Mouse (Mus musculus) limb, embryonic 13.5 days (tissue): ENCODE data around the gene Bend3. TPM values are rescaled to one million over a fixed set of nuclear protein-coding genes. Genes with fewer than 3 reads are reported as not detected.

Experiments used
- ATAC-seq: fragments of 200-750 bp; cut with Nextera tagmentation; 2 replicates; pipeline ENCODE4 v1.8.0; 2017; ENCODE audit warnings: low read depth, moderate number of reproducible peaks, moderate TSS enrichment; ENCODE audit not compliant: low FRiP score
- H3K27ac ChIP-seq: fragments of 300-500 bp; sonication (generic); 2 replicates; pipeline ENCODE4 v1.5.1; 2015; ENCODE audit warnings: inconsistent platforms, mild to moderate bottlenecking, moderate library complexity
- H3K27me3 ChIP-seq: fragments of 300-500 bp; sonication (generic); 2 replicates; pipeline ENCODE4 v1.6.1; 2015; ENCODE audit warnings: mild to moderate bottlenecking, inconsistent platforms
- H3K36me3 ChIP-seq: fragments of 300-500 bp; sonication (generic); 2 replicates; pipeline ENCODE4 v1.6.1; 2015; ENCODE audit warnings: inconsistent platforms, mild to moderate bottlenecking, moderate library complexity
- H3K4me1 ChIP-seq: fragments of 300-500 bp; sonication (generic); 2 replicates; pipeline ENCODE4 v1.6.1; 2015; ENCODE audit warnings: inconsistent platforms
- H3K4me2 ChIP-seq: fragments of 300-500 bp; sonication (generic); replicated peaks from 2 replicates; pipeline ENCODE4 v1.6.1; 2015; ENCODE audit warnings: inconsistent platforms, mild to moderate bottlenecking, moderate library complexity
- H3K4me3 ChIP-seq: fragments of 300-500 bp; sonication (generic); 2 replicates; pipeline ENCODE4 v1.5.1; 2015; ENCODE audit warnings: moderate library complexity, mild to moderate bottlenecking, inconsistent platforms
- H3K9ac ChIP-seq: fragments of 300-500 bp; sonication (generic); 2 replicates; pipeline ENCODE4 v1.6.1; 2015; ENCODE audit warnings: mild to moderate bottlenecking, inconsistent platforms
- H3K9me3 ChIP-seq: fragments of 300-500 bp; sonication (generic); 2 replicates; pipeline ENCODE4 v1.6.1; 2016; ENCODE audit warnings: inconsistent platforms
- WGBS: fragments of 180-500 bp; shearing (Covaris S2); methylation state at CpG from one replicate; pipeline ENCODE4 v1.1.7; 2015; 5-methylcytosine and 5-hydroxymethylcytosine counted together
- polyA plus RNA-seq: library from polyadenylated mRNA; unstranded; fragments of >200 nt; fragmentation: Nextera tagmentation; extraction: Ambion mirVana; gene quantifications from 2 replicates; pipeline ENCODE4 v1.2.1, GENCODE M21; 2015

Gene Bend3
- 4.8 and 5.1 TPM in 2 replicates for polyA plus RNA-seq

DNA sequence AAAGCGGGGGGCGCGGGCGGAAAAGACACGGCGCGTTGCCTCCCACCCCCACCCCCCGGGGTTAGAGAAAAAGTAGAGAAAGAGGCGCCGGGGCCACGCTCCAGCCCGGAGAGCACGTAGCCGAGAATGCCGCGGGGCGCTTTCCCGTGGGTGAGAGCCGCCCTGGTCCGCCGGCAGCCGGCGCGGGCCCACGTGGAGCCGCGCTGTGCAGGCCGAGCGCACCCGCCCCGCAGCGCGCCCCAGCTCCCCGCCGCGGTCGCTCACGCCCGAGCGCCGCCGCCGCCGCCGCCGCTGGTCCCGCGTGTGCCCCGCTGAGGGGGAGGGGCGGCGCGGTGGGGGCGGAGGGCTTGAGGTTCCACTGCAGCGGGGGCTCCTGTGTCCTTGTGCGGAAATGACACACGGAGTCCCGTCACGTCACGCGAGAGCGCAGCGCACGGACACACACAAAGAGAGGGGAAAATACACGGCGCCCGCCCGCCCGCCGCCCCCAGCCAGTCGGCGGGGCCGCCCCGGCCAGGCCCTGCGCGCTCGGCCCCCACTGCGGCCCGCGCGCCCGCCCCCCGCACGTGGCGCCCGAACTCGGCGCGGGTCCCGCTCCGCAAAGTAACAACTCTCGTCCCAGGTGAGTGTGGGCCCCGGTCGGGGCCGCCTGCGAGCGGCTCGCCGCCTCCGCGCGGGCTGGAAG is at the start of gene Bend3:
Gene Bend3, plus strand, starts transcription at position 81 of the 685 bp plus-strand sequence.
- peak; percentile 73 for ATAC-seq
- peak within 1 kb of the TSS; percentile 63 for H3K4me3 ChIP-seq
- peak within 1 kb of the TSS; percentile 78 for H3K4me2 ChIP-seq
- no peaks in the 10 kb centered on the region for H3K27me3 ChIP-seq
- peak within 1 kb of the TSS; percentile 99 for H3K27ac ChIP-seq
- H3K9me3 ChIP-seq: no peaks in the 10 kb centered on the region
- H3K9ac ChIP-seq: peak within 1 kb of the TSS; percentile 95
- H3K36me3 ChIP-seq: no peaks in the 10 kb centered on the region
- peaks cover 47% of the 10 kb centered on the region for H3K4me1 ChIP-seq
- under 1% methylated on average over 68 of the region's 101 CpGs for WGBS

DNA sequence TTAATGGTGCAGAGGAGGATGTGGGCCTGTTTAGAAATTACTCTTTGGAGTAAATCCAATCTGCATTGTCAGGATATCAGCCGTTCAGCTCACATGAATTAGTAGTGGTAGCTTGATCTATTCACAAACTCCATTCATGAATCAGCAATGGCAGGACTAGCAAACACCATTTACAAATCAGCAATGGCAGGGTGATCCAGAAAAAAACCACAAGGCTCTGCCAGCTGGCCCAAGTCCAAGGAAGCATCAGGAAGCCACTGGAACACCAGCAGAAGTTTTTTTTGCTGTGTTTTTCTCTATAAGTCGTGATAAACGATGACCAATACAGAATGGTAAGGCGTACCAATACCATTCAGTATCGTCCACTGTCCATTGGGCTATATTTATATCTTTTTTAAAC is 48.0 kb upstream of the Bend3 start:
- H3K36me3 ChIP-seq: peaks cover 12% of the 10 kb centered on the region; the same call in 1 of the 2 replicates
- WGBS: 95% methylated on average over 5 of the region's 5 CpGs
- H3K9ac ChIP-seq: no peak overlapping the region
- H3K9me3 ChIP-seq: 0 out of 2 replicates have a peak, but pooled peaks cover 2% of the 10 kb centered on the region
- no peak overlapping the region for H3K4me2 ChIP-seq
- no peaks in the 10 kb centered on the region for H3K27me3 ChIP-seq
- H3K4me1 ChIP-seq: peaks cover 11% of the 10 kb centered on the region
- no peak overlapping the region for H3K27ac ChIP-seq
- H3K4me3 ChIP-seq: no peak overlapping the region
- ATAC-seq: no peak

DNA sequence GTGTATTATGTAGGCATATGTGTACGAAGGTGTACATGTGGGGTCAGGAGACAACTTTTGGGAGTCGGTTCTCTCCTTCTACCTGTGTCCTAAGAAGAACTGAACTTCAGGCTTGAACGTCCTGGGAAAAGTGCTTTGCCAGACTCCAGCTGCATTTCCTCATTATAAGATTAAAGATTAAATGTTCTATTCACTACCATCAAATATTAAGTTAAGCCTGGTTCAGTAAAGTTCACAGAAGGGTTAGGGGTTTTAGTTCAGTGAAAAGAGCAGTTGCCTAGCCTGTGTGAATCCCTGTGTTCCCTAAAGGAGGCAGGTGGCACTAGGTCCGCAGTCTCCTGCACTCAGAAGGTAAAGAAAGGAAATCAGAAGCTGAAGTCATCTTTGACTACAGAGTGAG is 44.3 kb upstream of the Bend3 start:
- peaks cover under 1% of the 10 kb centered on the region for H3K4me1 ChIP-seq
- 91% methylated on average over 4 of the region's 4 CpGs for WGBS

DNA sequence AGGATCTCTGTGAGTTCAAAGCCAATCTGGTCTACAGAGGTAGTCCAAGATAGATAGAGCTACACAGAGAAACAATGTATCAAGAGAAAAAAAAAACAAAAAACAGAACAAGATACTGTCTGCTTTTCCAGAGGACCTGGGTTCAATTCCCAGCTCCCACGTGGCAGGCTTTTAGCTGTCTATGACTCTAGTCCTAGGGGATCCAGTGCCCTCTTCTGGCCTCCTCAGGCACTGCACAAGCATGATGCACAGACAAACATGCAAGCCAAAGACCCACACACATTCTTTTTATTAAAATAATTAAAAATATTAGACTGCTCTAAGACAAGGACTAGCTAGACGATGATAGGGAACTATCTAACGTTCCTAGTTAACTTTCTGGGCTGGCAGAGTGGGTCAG is 42.9 kb upstream of the Bend3 start:
- no peak overlapping the region for H3K9ac ChIP-seq
- no peak overlapping the region for H3K4me2 ChIP-seq
- H3K27me3 ChIP-seq: no peaks in the 10 kb centered on the region
- H3K4me1 ChIP-seq: peaks cover 11% of the 10 kb centered on the region
- H3K27ac ChIP-seq: no peak overlapping the region
- whole genome bisulfite sequencing: 83% methylated on average over 3 of the region's 3 CpGs
- H3K4me3 ChIP-seq: no peak overlapping the region
- peaks cover 8% of the 10 kb centered on the region; the same call in 1 of the 2 replicates for H3K36me3 ChIP-seq
- ATAC-seq: no peak
- 0 out of 2 replicates have a peak, but pooled peaks cover 6% of the 10 kb centered on the region for H3K9me3 ChIP-seq

More for the DNA sequence above, 44.3 kb upstream of the Bend3 start:
- Histone ChIP-seq H3K9me3 (0 out of 2 replicates have a peak, but pooled peaks cover 6% of the 10 kb centered on the region), H3K27ac (no peak overlapping the region), H3K4me2 (no peak overlapping the region), H3K36me3 (peaks cover 12% of the 10 kb centered on the region; the same call in 1 of the 2 replicates), H3K4me3 (no peak overlapping the region), H3K27me3 (no peaks in the 10 kb centered on the region), H3K9ac (no peak overlapping the region)
- no peak for ATAC-seq

DNA sequence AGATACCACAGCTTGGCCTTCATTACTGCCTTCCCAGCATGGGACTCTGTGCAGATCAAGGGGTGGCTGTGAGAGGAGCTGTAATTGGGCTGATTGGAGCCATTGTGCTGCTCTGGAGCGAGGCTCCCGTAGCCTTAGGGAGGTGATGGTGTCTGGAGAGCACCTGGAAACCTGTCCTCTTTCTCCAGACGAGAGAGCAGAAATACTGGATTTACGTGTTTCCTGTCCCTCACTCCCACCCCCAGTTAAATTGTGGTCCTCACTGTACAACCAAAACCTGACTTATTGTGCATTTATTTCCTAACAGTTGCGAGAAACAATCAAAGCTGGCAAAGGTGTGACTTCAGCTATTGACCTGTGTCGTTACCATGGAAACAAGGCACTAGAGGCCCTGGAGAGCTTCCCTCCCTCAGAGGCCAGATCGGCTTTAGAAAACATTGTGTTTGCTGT is 39.1 kb upstream of the Bend3 start:
- peak; percentile 71; the same call in 1 of the 2 replicates for ATAC-seq

DNA sequence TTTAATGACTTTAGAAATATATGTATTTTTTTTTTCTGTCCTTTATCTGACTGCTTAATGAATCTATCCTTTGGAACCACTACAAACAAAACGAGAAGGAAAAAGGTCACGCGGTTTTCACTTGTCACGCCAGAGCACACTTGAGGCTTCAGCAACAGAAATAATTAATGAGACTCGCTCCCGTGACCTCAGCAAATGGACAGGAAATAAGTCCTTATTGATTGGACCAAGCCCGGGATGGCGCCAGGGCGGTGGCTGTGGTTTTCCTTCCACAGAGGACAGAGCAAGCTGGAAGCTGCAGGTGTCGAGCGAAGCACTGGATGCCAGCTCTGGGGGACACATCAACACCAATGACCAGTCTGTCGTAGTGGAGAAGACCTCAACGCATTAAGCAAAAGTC is 38.6 kb upstream of the Bend3 start:
- Histone ChIP-seq H3K27me3 (no peaks in the 10 kb centered on the region), H3K4me2 (no peak overlapping the region), H3K9ac (no peak overlapping the region), H3K27ac (no peak overlapping the region), H3K4me1 (peaks cover 11% of the 10 kb centered on the region), H3K9me3 (0 out of 2 replicates have a peak, but pooled peaks cover 6% of the 10 kb centered on the region), H3K36me3 (no peaks in the 10 kb centered on the region), H3K4me3 (no peak overlapping the region)
- ATAC-seq: no peak
- WGBS: 39% methylated on average over 13 of the region's 13 CpGs

More for the DNA sequence above, 39.1 kb upstream of the Bend3 start:
- no peak overlapping the region for H3K4me3 ChIP-seq
- peak overlapping the region; percentile 15; the same call in 1 of the 2 replicates for H3K27ac ChIP-seq
- H3K4me2 ChIP-seq: 0 out of 2 replicates have a peak overlapping the region, but pooled peaks have one; percentile 25
- WGBS: 12% methylated on average over 7 of the region's 7 CpGs
- H3K36me3 ChIP-seq: no peaks in the 10 kb centered on the region
- H3K4me1 ChIP-seq: peaks cover 11% of the 10 kb centered on the region
- H3K27me3 ChIP-seq: no peaks in the 10 kb centered on the region
- 0 out of 2 replicates have a peak, but pooled peaks cover 6% of the 10 kb centered on the region for H3K9me3 ChIP-seq
- no peak overlapping the region for H3K9ac ChIP-seq

DNA sequence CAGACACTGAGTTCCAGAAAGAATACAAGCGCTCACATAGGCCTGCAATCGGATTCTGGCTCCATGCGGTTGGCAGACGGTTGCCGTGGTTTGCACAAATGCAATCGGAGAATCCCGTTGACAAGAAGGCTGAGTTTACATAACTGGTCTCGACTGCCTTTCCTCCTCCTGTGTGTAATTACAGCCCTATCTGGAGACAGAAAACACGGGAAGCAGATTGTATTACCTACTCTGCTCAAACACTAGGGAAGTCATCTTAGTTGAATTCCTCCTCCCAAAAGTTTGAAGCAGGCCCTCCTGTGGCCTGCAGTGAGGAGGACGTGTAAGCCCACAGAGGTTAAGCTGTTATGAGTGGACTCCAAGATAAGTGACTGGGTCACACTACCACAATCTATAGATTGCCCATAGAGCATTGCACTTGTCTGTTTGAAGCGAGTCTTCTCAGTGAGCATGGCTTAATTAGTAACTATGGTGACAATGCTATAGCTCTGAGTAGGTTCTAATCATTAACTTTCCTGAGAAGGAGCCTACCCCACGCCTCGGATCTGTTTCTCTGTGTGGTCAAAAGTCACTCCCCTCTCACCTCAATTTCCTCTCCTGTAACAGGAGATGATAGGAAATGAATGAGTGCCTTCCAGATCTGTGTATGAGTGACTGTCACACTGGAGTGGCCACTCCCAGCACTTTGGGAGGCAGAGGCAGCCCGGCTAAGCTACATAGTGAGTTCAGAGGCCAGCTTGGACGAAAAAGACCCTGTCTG is 37.5 kb upstream of the Bend3 start:
- 69% methylated on average over 15 of the region's 15 CpGs for WGBS
- Histone ChIP-seq H3K4me2 (no peak overlapping the region), H3K27ac (no peak overlapping the region), H3K4me3 (no peak overlapping the region), H3K9ac (no peak overlapping the region), H3K36me3 (no peaks in the 10 kb centered on the region), H3K27me3 (no peaks in the 10 kb centered on the region), H3K9me3 (no peaks in the 10 kb centered on the region), H3K4me1 (peaks cover 11% of the 10 kb centered on the region)
- ATAC-seq: no peak

DNA sequence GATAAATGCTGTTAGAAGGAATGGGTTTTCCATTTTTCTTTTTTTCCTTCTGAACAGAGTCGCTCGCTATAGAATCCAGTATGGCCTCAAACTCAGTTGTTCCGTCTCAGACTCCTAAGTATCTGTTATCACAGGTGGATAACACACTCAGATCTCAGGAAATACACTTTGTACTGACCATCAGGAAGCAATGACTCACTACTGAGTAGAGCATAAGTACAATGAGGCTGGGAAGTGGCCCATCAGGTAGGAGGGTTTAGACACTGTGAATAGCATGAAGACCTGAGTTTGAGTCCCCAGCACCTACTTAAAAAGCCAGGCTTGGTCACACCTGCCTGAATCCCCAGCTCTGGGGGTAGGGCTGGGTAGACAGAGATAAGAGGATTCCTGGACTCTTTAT is 30.0 kb upstream of the Bend3 start:
- WGBS: 97% methylated on average over 3 of the region's 3 CpGs
- Histone ChIP-seq H3K36me3 (no peaks in the 10 kb centered on the region), H3K27me3 (no peaks in the 10 kb centered on the region), H3K4me2 (no peak overlapping the region), H3K4me3 (no peak overlapping the region), H3K9ac (no peak overlapping the region), H3K4me1 (peaks cover 9% of the 10 kb centered on the region), H3K27ac (no peak overlapping the region), H3K9me3 (no peaks in the 10 kb centered on the region)
- ATAC-seq: no peak

DNA sequence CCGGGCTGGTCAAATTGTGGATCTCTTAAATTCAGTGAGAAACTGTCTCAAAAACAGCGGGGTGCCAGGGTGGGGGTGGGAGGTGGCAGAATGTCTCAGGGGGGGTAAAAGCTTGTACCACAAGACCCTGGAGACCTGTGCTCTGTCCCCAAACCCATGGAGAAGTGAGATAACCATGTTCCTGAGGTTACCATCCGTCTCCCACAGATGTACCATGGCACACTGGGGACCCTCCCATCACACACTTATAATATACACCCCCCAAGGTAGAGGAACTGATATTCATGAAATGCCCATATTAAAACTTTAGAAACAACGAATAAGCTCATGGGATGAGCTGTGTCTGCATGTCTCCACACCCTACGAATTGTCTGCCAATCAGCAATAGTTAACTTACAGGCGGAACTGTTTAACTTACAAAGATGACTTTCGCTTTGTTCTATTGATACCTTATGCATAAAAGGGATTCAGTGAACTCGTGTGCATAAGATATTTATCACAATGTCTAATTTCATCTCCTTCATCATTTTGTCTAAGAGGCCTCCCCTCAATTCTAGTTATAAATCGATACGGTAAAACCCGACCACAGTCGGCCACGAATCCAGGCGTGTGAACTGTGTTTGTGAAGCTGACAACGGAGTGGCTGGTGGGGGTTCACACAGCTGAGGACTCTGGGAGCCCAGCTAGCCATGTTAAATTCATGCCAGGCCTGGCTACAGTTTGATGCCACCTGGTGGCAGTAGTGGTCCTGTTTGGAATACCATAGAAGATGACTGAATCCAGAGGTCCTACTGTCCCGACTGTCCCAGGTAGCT is 26.6 kb upstream of the Bend3 start:
- Histone ChIP-seq H3K4me1 (peaks cover 9% of the 10 kb centered on the region), H3K9me3 (no peaks in the 10 kb centered on the region), H3K36me3 (no peaks in the 10 kb centered on the region), H3K27me3 (no peaks in the 10 kb centered on the region), H3K4me2 (peak overlapping the region; percentile 59), H3K27ac (no peak overlapping the region), H3K9ac (peak overlapping the region; percentile 1; the same call in 1 of the 2 replicates), H3K4me3 (peak overlapping the region; percentile 32)
- 28% methylated on average over 16 of the region's 16 CpGs for WGBS
- peak; percentile 77; the same call in 1 of the 2 replicates for ATAC-seq

DNA sequence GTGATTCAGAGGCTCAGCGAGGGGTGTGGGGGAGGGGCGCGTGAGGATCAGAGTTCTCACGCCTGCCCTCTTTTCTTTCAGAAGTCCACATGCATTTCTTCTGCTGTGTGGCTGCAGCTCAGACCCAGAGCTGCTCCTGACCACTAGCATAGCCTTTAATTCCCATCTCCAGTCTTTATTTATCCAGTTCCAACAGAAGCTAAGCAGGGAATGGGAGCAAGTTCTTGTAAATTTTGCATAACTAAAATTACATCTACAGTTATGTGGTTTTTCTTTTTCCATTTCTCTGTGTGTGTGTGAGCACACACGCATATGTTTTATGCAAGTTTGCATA is 26.0 kb upstream of the Bend3 start:
- Histone ChIP-seq H3K36me3 (no peaks in the 10 kb centered on the region), H3K9ac (peak overlapping the region; percentile 1; the same call in 1 of the 2 replicates), H3K27me3 (no peaks in the 10 kb centered on the region), H3K4me2 (peak overlapping the region; percentile 59), H3K9me3 (peaks cover 3% of the 10 kb centered on the region), H3K4me1 (peaks cover 9% of the 10 kb centered on the region), H3K4me3 (peak overlapping the region; percentile 32), H3K27ac (no peak overlapping the region)
- ATAC-seq: no peak
- WGBS: 22% methylated on average over 5 of the region's 5 CpGs

DNA sequence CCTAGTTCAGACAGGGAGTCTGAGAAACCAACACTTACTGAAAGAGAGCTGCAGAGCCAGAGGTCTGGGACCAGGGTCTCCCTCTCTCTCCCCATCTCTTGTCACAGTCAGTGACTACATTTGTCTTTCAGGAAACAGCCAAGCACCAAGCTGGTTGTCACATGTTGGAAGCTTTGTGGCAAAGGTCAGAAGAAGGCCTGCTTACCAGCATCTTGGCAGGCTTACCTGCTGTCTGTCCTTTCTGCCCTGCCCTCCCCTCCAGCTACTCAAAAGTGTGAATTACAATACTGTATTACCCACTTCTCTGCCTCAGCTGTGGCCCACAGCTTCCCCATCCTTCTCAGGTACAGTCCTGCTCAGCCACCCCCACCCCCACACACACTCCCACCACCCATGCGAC is 24.4 kb upstream of the Bend3 start:
- Histone ChIP-seq H3K4me3 (no peak overlapping the region), H3K27me3 (no peaks in the 10 kb centered on the region), H3K4me1 (peaks cover 9% of the 10 kb centered on the region), H3K27ac (no peak overlapping the region), H3K36me3 (no peaks in the 10 kb centered on the region), H3K9ac (no peak overlapping the region), H3K9me3 (peaks cover 7% of the 10 kb centered on the region), H3K4me2 (no peak overlapping the region)
- 91% methylated on average over 1 of the region's 1 CpGs for WGBS
- no peak for ATAC-seq
